In genomic region chr3:58370811-58371210, GRCm38 (mm10) we compare ENCODE assay signal across 22 mouse cellular contexts. TPM values are rescaled to one million over a fixed set of nuclear protein-coding genes. Genes with fewer than 3 reads are reported as not detected.
DNase-seq lines count a peak whose midpoint lies in the region; ATAC-seq and TF ChIP-seq lines count a peak whose summit lies in the region.
"Had no signal": no experiment of that assay in that cellular context is flagged by ENCODE, and none has a peak within 500 bp of the region (broad histone marks: within the 10 kb centered on the region; RNA-seq: fewer than 3 reads in every experiment).

No protein-coding gene starts in this region.

- WGBS in heart, embryonic 14.5 days = 20% methylated on average over 2 of the region's 2 CpGs
- 42% methylated on average over 2 of the region's 2 CpGs for WGBS in limb, embryonic 14.5 days
- 92% methylated on average over 2 of the region's 2 CpGs for WGBS in limb, embryonic 10.5 days
- WGBS in stomach, postnatal 0 days = 40% methylated on average over 2 of the region's 2 CpGs

- peaks cover 26 to 58% of the 10 kb centered on the region in 2 experiments for H3K4me1 ChIP-seq in heart, embryonic 14.5 days (ENCODE audit: control insufficient read depth in 2 of 2, insufficient read depth in 2 of 2, low read length in 2 of 2)
- H3K4me1 ChIP-seq in limb, embryonic 14.5 days (ENCODE audit: control insufficient read depth, insufficient read depth, low read length) = peaks cover 28% of the 10 kb centered on the region
- H3K4me1 ChIP-seq in limb, embryonic 10.5 days = peaks cover 10% of the 10 kb centered on the region
- 0 out of 2 replicates have a peak, but pooled peaks cover 2% of the 10 kb centered on the region for H3K4me1 ChIP-seq in stomach, postnatal 0 days (replicated peaks; ENCODE audit: control insufficient read depth, insufficient read depth)

- H3K9me3 ChIP-seq in heart, embryonic 14.5 days (ENCODE audit: control insufficient read depth, low read length) = no peaks in the 10 kb centered on the region
- H3K9me3 ChIP-seq in limb, embryonic 14.5 days (ENCODE audit: control insufficient read depth, low read length) = no peaks in the 10 kb centered on the region
- H3K9me3 ChIP-seq in limb, embryonic 10.5 days (replicated peaks) = no peaks in the 10 kb centered on the region
- H3K9me3 ChIP-seq in stomach, postnatal 0 days (ENCODE audit: control insufficient read depth, low read length) = no peaks in the 10 kb centered on the region
- H3K9me3 ChIP-seq: embryonic facial prominence, embryonic 12.5 days; forebrain, embryonic 15.5 days; hindbrain, embryonic 15.5 days; limb, embryonic 13.5 days; midbrain, embryonic 10.5 days; stomach, embryonic 15.5 days had no signal

- no peak for TF ChIP-seq POLR2A in limb, embryonic 14.5 days (IDR thresholded peaks at IDR 0.05; ENCODE audit: borderline replicate concordance, extremely low read depth, insufficient read depth, insufficient read length)

- no peaks in the 10 kb centered on the region for H3K27me3 ChIP-seq in heart, embryonic 14.5 days (ENCODE audit: control insufficient read depth, insufficient read depth, low read length)
- no peaks in the 10 kb centered on the region for H3K27me3 ChIP-seq in limb, embryonic 14.5 days (ENCODE audit: control insufficient read depth, insufficient read depth, low read length)
- peaks cover 4% of the 10 kb centered on the region; the same call in 1 of the 2 replicates for H3K27me3 ChIP-seq in limb, embryonic 10.5 days (ENCODE audit: low read depth, poor library complexity, severe bottlenecking)
- no peaks in the 10 kb centered on the region for H3K27me3 ChIP-seq in stomach, postnatal 0 days (ENCODE audit: control insufficient read depth, insufficient read depth, low read length)
- H3K27me3 ChIP-seq: embryonic facial prominence, embryonic 12.5 days; forebrain, embryonic 15.5 days; hindbrain, embryonic 15.5 days; limb, embryonic 13.5 days; stomach, embryonic 15.5 days had no signal

- TF ChIP-seq CTCF in stomach, postnatal 0 days (IDR thresholded peaks at IDR 0.05; ENCODE audit: low read depth) = no peak

- peak overlapping the region; percentile 56; the same call in 1 of the 2 replicates for H3K9ac ChIP-seq in heart, embryonic 14.5 days (ENCODE audit: low read length)
- no peak overlapping the region for H3K9ac ChIP-seq in limb, embryonic 14.5 days (ENCODE audit: low read depth, low read length, severe bottlenecking)
- H3K9ac ChIP-seq in stomach, postnatal 0 days (ENCODE audit: low read length) = no peak overlapping the region
- H3K9ac ChIP-seq: embryonic facial prominence, embryonic 12.5 days; forebrain, embryonic 15.5 days; hindbrain, embryonic 15.5 days; limb, embryonic 13.5 days; liver, embryonic 14.5 days; stomach, embryonic 15.5 days had no signal

- H3K27ac ChIP-seq in heart, embryonic 14.5 days (replicated peaks in 1 of 2; ENCODE audit: control insufficient read depth in 1 of 2, insufficient read depth in 1 of 2, low read depth in 2 of 2, low read length in 2 of 2) = peak overlapping the region; percentile 42 to 87; a peak in 3 of 4 replicates
- no peak overlapping the region for H3K27ac ChIP-seq in limb, embryonic 14.5 days (replicated peaks; ENCODE audit: low read depth, low read length)
- H3K27ac ChIP-seq in limb, embryonic 10.5 days = no peak overlapping the region
- H3K27ac ChIP-seq in stomach, postnatal 0 days (replicated peaks) = peak overlapping the region; percentile 79
- H3K27ac ChIP-seq: embryonic facial prominence, embryonic 12.5 days; forebrain, embryonic 15.5 days; hindbrain, embryonic 15.5 days; limb, embryonic 13.5 days; liver, embryonic 14.5 days; midbrain, embryonic 10.5 days had no signal

- H3K36me3 ChIP-seq in heart, embryonic 14.5 days (ENCODE audit: control insufficient read depth, insufficient read depth, low read length) = no peaks in the 10 kb centered on the region
- no peaks in the 10 kb centered on the region for H3K36me3 ChIP-seq in limb, embryonic 14.5 days (ENCODE audit: control insufficient read depth, insufficient read depth, low read length)
- H3K36me3 ChIP-seq in limb, embryonic 10.5 days = no peaks in the 10 kb centered on the region
- H3K36me3 ChIP-seq in stomach, postnatal 0 days (ENCODE audit: control insufficient read depth, insufficient read depth, low read length) = no peaks in the 10 kb centered on the region
- H3K36me3 ChIP-seq: embryonic facial prominence, embryonic 12.5 days; forebrain, embryonic 15.5 days; hindbrain, embryonic 15.5 days; limb, embryonic 13.5 days; midbrain, embryonic 10.5 days; stomach, embryonic 15.5 days had no signal

- no peak for ATAC-seq in heart, embryonic 14.5 days (ENCODE audit: insufficient number of reproducible peaks, insufficient read depth, low FRiP score, low read depth)
- ATAC-seq in limb, embryonic 14.5 days (ENCODE audit: low FRiP score, low read depth) = no peak
- no peak for ATAC-seq in stomach, postnatal 0 days (ENCODE audit: low FRiP score, low TSS enrichment)
- ATAC-seq: forebrain, embryonic 15.5 days; midbrain, embryonic 16.5 days had no signal

- H3K4me2 ChIP-seq in heart, embryonic 14.5 days (ENCODE audit: low read length) = peak overlapping the region; percentile 61
- H3K4me2 ChIP-seq in limb, embryonic 14.5 days (replicated peaks; ENCODE audit: low read depth, low read length, severe bottlenecking) = no peak overlapping the region
- no peak overlapping the region for H3K4me2 ChIP-seq in stomach, postnatal 0 days (replicated peaks; ENCODE audit: low read depth)
- H3K4me2 ChIP-seq: embryonic facial prominence, embryonic 12.5 days; forebrain, embryonic 15.5 days; hindbrain, embryonic 15.5 days; limb, embryonic 13.5 days; stomach, embryonic 15.5 days had no signal

- DNase-seq in heart, adult 8-10 months (ENCODE audit: low spot score) = no peak
- peak; percentile 26 for DNase-seq in limb, embryonic 14.5 days (ENCODE audit: low spot score)
- DNase-seq in limb, embryonic 10.5 days (ENCODE audit: low spot score) = no peak
- DNase-seq in NIH3T3 (ENCODE audit: low read depth) = peak; percentile 67
- no peak for DNase-seq in stomach, postnatal 0 days (ENCODE audit: low spot score)
- DNase-seq in layer of hippocampus, adult 18-20 months (ENCODE audit: low spot score in 2 of 2) = no peak
- DNase-seq: adrenal gland, postnatal 14 days; cerebellum, adult 9-11 months; kidney, adult 9 months; kidney, postnatal 25 days; right cerebral cortex, adult 18-20 months; thymus, adult 18-20 months; thymus, postnatal 36 days had no signal

- TF ChIP-seq EP300 in stomach, postnatal 0 days (optimal IDR thresholded peaks at IDR 0.05) = no peak

- no peak overlapping the region for H3K4me3 ChIP-seq in heart, embryonic 14.5 days (ENCODE audit: control insufficient read depth in 1 of 2, insufficient read depth in 1 of 2, low read depth in 1 of 2, low read length in 2 of 2)
- H3K4me3 ChIP-seq in limb, embryonic 14.5 days (replicated peaks; ENCODE audit: low read length) = no peak overlapping the region
- H3K4me3 ChIP-seq in limb, embryonic 10.5 days = no peak overlapping the region
- H3K4me3 ChIP-seq in stomach, postnatal 0 days (ENCODE audit: low read depth, low read length) = no peak overlapping the region
- H3K4me3 ChIP-seq: embryonic facial prominence, embryonic 12.5 days; forebrain, embryonic 15.5 days; hindbrain, embryonic 15.5 days; limb, embryonic 13.5 days; midbrain, embryonic 10.5 days; stomach, embryonic 15.5 days had no signal

RNA-seq across cellular contexts. Expression of gene Tsc22d2, which starts 43.7 kb away (rescaled TPM):
- polyA plus RNA-seq in heart, embryonic 14.5 days (2014; fragmentation: Nextera tagmentation; extraction: Ambion mirVana) = 20.9 and 25.3 TPM in 2 replicates
- 10 to 100 TPM; 18.5 to 26.6 (median 22.1) TPM for total RNA-seq in heart, adult 8-10 months (2022)
- 19.6 and 26.3 TPM in 2 replicates for polyA plus RNA-seq in limb, embryonic 14.5 days (2012; rRNA removed)
- 17.1 and 20.5 TPM in 2 replicates for polyA plus RNA-seq in limb, embryonic 14.5 days (2014; fragmentation: Nextera tagmentation; extraction: Ambion mirVana)
- 8.0 and 8.4 TPM in 2 replicates for polyA plus RNA-seq in limb, embryonic 10.5 days (2016; fragmentation: Nextera tagmentation; extraction: Ambion mirVana)
- polyA plus RNA-seq in stomach, postnatal 0 days (2015; fragmentation: Nextera tagmentation; extraction: Ambion mirVana) = 13.0 and 16.0 TPM in 2 replicates
- 10 to 100 TPM; 41.0 to 43.1 TPM for total RNA-seq in layer of hippocampus, adult 18-20 months (2021)

Comparison
In these comparisons a context has a peak if more than half of its experiments do, and no peak if none do; other contexts are left out.
1. DNase-seq: peak in limb, embryonic 14.5 days (single experiment) and NIH3T3 (single experiment); none in heart, adult 8-10 months (single experiment), limb, embryonic 10.5 days (single experiment), stomach, postnatal 0 days (single experiment) and layer of hippocampus, adult 18-20 months (0 of 2).
2. H3K27ac ChIP-seq: peak in heart, embryonic 14.5 days (2 of 2) and stomach, postnatal 0 days (single experiment); none in limb, embryonic 14.5 days (single experiment) and limb, embryonic 10.5 days (single experiment).